Mouse (Mus musculus) frontal cortex, postnatal 36 days (tissue): Measurements from ENCODE around the gene Khdc4.

ENCODE experiments used
- DNase-seq, 2 experiments: peaks; one replicate each; pipeline ENCODE4 v3.0.0; 2022; ENCODE audit warnings: low spot score in 2 of 2

The Khdc4 gene

GRCm38 (mm10) chr3:88684980-88685941 lies at the start of gene Khdc4:
Khdc4 (plus strand) TSS chr3:88685803.
- DNase-seq = peak; percentile 97 to 98

GRCm38 (mm10) chr3:88636555-88636986 lies 49.0 kb upstream of the Khdc4 start:
- no peak for DNase-seq

DNA sequence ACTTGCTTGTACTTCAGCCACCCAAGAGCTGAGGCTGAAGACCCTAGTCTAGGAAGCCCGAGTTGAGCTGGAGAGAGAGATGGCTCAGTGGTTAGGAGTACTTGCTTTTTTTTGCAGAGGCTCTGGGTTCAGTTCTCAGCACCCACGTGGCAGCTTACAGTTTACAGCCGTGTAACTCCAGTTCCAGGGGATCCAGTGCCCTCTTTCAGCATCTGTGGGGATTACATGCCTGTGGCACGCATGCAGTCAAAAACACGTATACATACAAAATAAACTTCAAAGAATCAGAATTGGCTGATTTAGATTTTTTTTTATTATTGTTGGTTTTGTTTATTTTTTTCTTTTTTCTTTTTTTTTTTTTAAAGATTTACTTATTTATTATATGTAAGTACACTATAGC lies 48.5 kb upstream of the Khdc4 start:
- DNase-seq = no peak

DNA sequence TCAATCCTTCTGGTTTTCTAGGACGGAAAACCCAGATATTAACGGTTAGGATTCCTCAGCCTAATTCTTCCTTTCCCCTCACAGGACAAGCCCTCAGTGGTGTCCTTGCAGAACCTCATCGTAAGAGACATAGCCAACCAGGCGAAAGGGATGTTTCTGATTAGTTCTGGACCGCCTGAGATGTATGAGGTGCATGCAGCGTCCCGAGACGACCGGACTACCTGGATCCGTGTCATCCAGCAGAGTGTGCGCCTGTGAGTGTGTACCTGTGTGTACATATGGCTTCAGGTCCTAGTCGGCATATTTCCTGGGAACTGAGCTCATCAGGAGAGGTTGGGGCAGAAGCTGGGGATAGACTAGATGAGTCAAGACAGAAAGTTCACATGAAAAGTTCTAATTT lies 46.4 kb upstream of the Khdc4 start:
- no peak for DNase-seq

DNA sequence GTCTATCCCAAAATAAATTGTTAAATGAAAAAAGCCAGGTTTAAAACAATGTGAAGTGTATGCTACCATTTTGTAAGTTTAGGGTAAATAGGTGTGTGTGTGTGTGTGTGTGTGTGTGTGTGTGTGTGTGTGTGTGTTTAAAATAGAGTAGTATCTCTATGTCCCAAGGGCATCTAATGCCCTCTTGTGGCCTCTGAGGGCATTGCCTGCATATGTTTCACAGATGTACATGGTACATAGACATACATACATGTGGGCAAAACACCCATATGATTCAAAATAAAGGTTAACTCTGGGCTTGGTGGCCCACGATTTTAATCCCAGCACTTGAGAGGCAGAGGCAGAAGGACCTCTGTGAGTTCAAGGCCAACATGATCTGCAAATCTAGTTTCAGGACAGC lies 44.9 kb upstream of the Khdc4 start:
- peak in 1 of 2 experiments; percentile 79 for DNase-seq

- no peak for DNase-seq
These were observed 42.5 kb upstream of the Khdc4 start for GRCm38 (mm10) chr3:88643078-88643477.

DNA sequence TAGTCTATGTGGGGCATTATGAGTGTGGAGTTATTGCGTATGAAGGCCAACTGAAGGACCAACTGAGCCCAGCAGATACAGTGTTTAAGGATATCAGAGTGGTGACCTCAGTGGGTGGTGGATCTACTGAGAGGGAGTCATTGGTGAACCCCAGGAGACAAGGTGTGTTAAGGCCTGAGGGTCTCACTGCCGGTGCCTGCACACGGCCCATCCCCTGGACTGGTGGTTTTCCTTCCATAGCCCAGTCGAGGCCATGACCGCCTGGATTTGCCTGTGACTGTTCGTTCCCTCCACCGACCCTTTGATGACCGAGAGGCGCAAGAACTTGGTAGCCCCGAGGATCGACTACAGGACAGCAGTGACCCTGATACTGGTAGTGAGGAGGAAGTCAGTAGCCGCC lies 39.7 kb upstream of the Khdc4 start:
- DNase-seq = no peak

DNA sequence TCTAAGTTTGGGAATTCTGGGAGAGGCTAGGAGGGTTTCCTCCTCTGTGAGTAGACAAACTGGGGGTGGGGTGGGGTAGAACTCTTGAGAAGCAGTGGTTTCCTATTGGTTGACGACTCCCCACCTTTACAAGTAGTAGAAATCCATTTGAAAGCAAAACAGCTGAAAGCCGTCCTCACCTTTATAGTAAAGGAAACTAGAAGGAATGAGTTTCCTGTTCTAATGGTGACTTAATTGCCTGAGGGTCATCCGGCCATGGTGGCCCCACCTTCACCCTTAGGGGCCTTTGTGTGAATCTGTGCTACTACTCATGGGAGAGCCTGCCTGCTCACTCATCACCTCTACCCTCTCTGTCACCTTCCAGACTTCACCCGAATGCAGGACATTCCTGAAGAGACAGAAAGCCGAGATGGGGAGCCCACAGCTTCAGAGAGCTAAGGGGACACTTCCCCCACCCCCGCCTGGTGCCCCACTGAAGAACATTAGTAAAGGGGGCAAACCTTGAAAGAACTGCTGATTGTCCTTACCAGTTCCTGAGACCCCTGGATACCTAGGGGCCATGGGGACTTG lies 39.1 kb upstream of the Khdc4 start:
- no peak for DNase-seq

DNA sequence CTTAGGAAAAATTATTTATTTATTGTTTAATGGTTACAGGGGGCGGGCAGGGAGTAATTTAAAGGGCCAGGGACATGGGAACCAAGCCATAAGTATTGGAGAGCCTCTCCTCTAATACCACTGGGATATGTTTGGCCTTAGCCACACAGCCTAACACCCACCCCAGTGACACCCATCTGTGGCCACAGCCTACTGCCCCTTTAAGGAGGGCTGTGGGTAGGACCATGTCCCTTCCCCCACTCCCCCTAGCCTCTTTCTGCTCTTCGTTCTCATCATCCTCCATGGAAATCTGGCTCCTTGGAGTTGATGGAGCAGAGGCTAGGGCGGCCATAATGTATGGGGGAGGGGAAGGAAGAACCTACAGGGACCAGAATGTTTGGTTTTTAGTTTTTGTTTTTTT lies 38.5 kb upstream of the Khdc4 start:
- no peak for DNase-seq

GRCm38 (mm10) chr3:88647779-88648413 lies 37.7 kb upstream of the Khdc4 start:
- DNase-seq = no peak

- no peak for DNase-seq
These were observed 37.0 kb upstream of the Khdc4 start for GRCm38 (mm10) chr3:88648452-88649168.

DNA sequence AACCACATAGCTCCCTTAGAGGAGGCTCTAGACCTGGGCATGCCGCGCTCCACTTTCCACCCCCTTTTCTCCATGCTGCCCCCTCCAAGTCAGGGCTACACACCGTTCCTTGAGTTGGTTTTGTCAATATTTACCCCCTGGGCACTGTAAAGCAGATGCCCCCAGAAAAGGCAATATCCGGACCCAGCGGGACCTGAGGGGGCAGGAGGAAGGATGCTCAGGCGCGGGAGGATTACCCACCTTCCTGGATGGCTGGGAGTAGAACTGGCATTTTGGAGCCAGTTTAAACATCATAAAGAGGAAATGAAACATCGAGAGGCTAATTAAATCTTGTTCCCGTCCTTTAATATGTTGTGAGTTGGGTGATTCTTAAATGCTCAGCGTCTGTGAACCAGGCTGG lies 36.4 kb upstream of the Khdc4 start:
- no peak for DNase-seq

GRCm38 (mm10) chr3:88649967-88650366 lies 35.6 kb upstream of the Khdc4 start:
- no peak for DNase-seq

DNA sequence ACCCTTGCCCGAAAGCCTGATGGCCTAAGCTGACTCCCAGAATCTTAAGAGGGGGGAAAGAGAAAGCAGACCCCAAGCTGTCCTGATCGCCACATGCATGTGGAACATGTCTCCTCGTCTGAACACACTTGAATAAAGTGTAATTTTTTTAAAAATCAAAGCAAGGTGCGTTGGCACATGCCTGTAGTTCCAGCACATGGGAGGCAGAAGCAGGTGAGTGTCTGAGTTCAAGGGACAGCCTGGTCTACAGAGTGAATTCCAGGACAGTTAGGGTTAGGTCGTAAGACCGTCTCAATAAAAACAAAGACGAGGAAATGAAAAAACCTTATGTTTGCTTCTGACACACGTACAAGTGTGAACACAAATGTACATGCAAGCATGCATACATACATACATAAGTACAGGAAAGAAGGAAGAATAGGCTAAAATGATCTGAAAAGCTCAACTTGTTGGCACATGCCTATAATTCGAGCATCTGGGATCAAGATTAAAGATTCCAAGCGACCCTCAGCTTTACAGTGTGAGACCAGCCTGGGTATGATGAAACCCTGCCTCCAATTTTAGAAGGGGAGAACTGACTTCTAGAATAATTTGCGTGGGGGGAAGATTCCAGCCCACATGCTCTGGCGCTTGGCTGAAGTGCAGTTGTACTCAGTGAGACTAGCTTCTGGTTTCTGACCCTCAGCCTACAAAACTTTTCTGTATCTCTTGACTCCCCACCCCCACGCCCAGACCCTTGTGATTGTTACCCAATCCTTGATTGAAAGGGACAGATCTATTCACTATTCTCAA lies 34.7 kb upstream of the Khdc4 start:
- no peak for DNase-seq

GRCm38 (mm10) chr3:88651669-88652618 lies 33.7 kb upstream of the Khdc4 start:
- no peak for DNase-seq

- DNase-seq = no peak
These were observed 32.6 kb upstream of the Khdc4 start, which contains the start of gene Rxfp4 for GRCm38 (mm10) chr3:88652846-88653515. Rxfp4 (minus strand) TSS chr3:88653142.

GRCm38 (mm10) chr3:88653516-88654370 lies 31.9 kb upstream of the Khdc4 start:
- DNase-seq = no peak

GRCm38 (mm10) chr3:88654621-88655020 lies 31.0 kb upstream of the Khdc4 start:
- no peak for DNase-seq
